Mouse (Mus musculus) cerebellum, adult 2 months (tissue): Measurements from ENCODE around the gene Aox4. TPM values are rescaled to one million over a fixed set of nuclear protein-coding genes. Genes with fewer than 3 reads are reported as not detected.

ENCODE experiments used
- DNase-seq, 2 experiments: peaks; one replicate each; pipeline ENCODE4 v3.0.0; 2021
- H3K27ac ChIP-seq: fragments of 200-500 bp; 2 replicates; pipeline ENCODE4 v1.5.1; 2012; ENCODE audit warnings: low read length, control low read depth, inconsistent platforms; ENCODE audit not compliant: insufficient read depth
- H3K27me3 ChIP-seq: fragments of 200-500 bp; 2 replicates; pipeline ENCODE4 v1.6.1; 2012; ENCODE audit warnings: inconsistent platforms, mild to moderate bottlenecking, low read length, moderate library complexity; ENCODE audit not compliant: control insufficient read depth, insufficient read depth
- H3K4me1 ChIP-seq: fragments of 200-500 bp; 2 replicates; pipeline ENCODE4 v1.6.1; 2011; ENCODE audit warnings: low read length; ENCODE audit not compliant: control insufficient read depth, insufficient read depth
- H3K4me3 ChIP-seq: fragments of 200-500 bp; replicated peaks from 2 replicates; pipeline ENCODE3; 2011; ENCODE audit warnings: mild to moderate bottlenecking, low read depth, low read length, control low read depth; ENCODE audit not compliant: insufficient read depth
- CTCF ChIP-seq: fragments of 200-500 bp; IDR thresholded peaks from 2 replicates; pipeline ENCODE4 v1.5.1; 2011; ENCODE audit warnings: low read depth, mild to moderate bottlenecking, control low read depth, low read length, moderate library complexity, borderline replicate concordance; ENCODE audit not compliant: insufficient read depth
- POLR2A ChIP-seq: fragments of 200-500 bp; IDR thresholded peaks from 2 replicates; pipeline ENCODE4 v1.6.1; 2011; ENCODE audit warnings: low read length, control low read depth, borderline replicate concordance; ENCODE audit not compliant: insufficient read depth
- WGBS: fragments of 180-500 bp; shearing (Covaris S2); methylation state at CpG from one replicate; pipeline ENCODE4 v1.1.7; 2018; 5-methylcytosine and 5-hydroxymethylcytosine counted together
- polyA plus RNA-seq: library from polyadenylated mRNA; depleted of rRNA; stranded (reverse); fragments of >200 nt; gene quantifications from 2 replicates; pipeline ENCODE4 v1.2.3, GENCODE M21; 2012

Gene Aox4
- polyA plus RNA-seq, 1 experiment = 0.33 TPM

- no peak overlapping the region for H3K4me3 ChIP-seq
- TF ChIP-seq POLR2A (no peak), CTCF (no peak)
- no peaks in the 10 kb centered on the region for H3K4me1 ChIP-seq
- WGBS = 38% methylated on average over 4 of the region's 4 CpGs
- peak in 1 of 2 experiments; percentile 11 for DNase-seq
- H3K27ac ChIP-seq = no peak overlapping the region
- no peaks in the 10 kb centered on the region for H3K27me3 ChIP-seq
These were observed 19.6 kb downstream of the Aox4 start for GRCm38 (mm10) chr1:58229774-58230173.

- no peaks in the 10 kb centered on the region for H3K27me3 ChIP-seq
- no peak overlapping the region for H3K27ac ChIP-seq
- H3K4me1 ChIP-seq = no peaks in the 10 kb centered on the region
- TF ChIP-seq POLR2A (no peak), CTCF (no peak)
- DNase-seq = no peak
- WGBS = 60% methylated on average over 5 of the region's 5 CpGs
- H3K4me3 ChIP-seq = no peak overlapping the region
These were observed 20.3 kb downstream of the Aox4 start for GRCm38 (mm10) chr1:58230542-58230941.

- DNase-seq = no peak
- Histone ChIP-seq H3K4me3 (no peak overlapping the region), H3K27me3 (no peaks in the 10 kb centered on the region), H3K4me1 (no peaks in the 10 kb centered on the region), H3K27ac (no peak overlapping the region)
- TF ChIP-seq POLR2A = no peak
- TF ChIP-seq CTCF = no peak
- 45% methylated on average over 5 of the region's 5 CpGs for WGBS
These were observed 25.2 kb downstream of the Aox4 start for GRCm38 (mm10) chr1:58235405-58235804.

- no peak for DNase-seq
These were observed 27.5 kb downstream of the Aox4 start for GRCm38 (mm10) chr1:58237527-58238299.

GRCm38 (mm10) chr1:58238440-58238839 lies 28.2 kb downstream of the Aox4 start:
- 93% methylated on average over 5 of the region's 5 CpGs for WGBS
- Histone ChIP-seq H3K4me3 (no peak overlapping the region), H3K27me3 (no peaks in the 10 kb centered on the region), H3K27ac (no peak overlapping the region), H3K4me1 (no peaks in the 10 kb centered on the region)
- DNase-seq = no peak
- TF ChIP-seq POLR2A = no peak
- no peak for TF ChIP-seq CTCF

More at GRCm38 (mm10) chr1:58237527-58238299, 27.5 kb downstream of the Aox4 start:
- WGBS = 68% methylated on average over 4 of the region's 4 CpGs
- Histone ChIP-seq H3K4me3 (no peak overlapping the region), H3K27me3 (no peaks in the 10 kb centered on the region), H3K27ac (no peak overlapping the region), H3K4me1 (no peaks in the 10 kb centered on the region)
- TF ChIP-seq POLR2A = no peak

GRCm38 (mm10) chr1:58238961-58239360 lies 28.8 kb downstream of the Aox4 start:
- Histone ChIP-seq H3K27me3 (no peaks in the 10 kb centered on the region), H3K4me1 (no peaks in the 10 kb centered on the region), H3K4me3 (no peak overlapping the region), H3K27ac (no peak overlapping the region)
- DNase-seq = no peak
- WGBS = 90% methylated on average over 9 of the region's 9 CpGs
- TF ChIP-seq POLR2A = no peak

- Histone ChIP-seq H3K4me1 (no peaks in the 10 kb centered on the region), H3K27ac (no peak overlapping the region), H3K27me3 (no peaks in the 10 kb centered on the region), H3K4me3 (no peak overlapping the region)
- no peak for DNase-seq
- no peak for TF ChIP-seq POLR2A
- TF ChIP-seq CTCF = 0 out of 2 replicates have a peak, but pooled peaks have one; percentile 8
- 44% methylated on average over 6 of the region's 6 CpGs for WGBS
These were observed 30.1 kb downstream of the Aox4 start for GRCm38 (mm10) chr1:58240347-58240746.

- 75% methylated on average over 3 of the region's 3 CpGs for WGBS
- no peaks in the 10 kb centered on the region for H3K27me3 ChIP-seq
- TF ChIP-seq POLR2A (no peak), CTCF (no peak)
- no peak overlapping the region for H3K27ac ChIP-seq
- no peaks in the 10 kb centered on the region for H3K4me1 ChIP-seq
- no peak overlapping the region for H3K4me3 ChIP-seq
- DNase-seq = no peak
These were observed 34.3 kb downstream of the Aox4 start for GRCm38 (mm10) chr1:58244487-58244886.
